In the genomic region with DNA sequence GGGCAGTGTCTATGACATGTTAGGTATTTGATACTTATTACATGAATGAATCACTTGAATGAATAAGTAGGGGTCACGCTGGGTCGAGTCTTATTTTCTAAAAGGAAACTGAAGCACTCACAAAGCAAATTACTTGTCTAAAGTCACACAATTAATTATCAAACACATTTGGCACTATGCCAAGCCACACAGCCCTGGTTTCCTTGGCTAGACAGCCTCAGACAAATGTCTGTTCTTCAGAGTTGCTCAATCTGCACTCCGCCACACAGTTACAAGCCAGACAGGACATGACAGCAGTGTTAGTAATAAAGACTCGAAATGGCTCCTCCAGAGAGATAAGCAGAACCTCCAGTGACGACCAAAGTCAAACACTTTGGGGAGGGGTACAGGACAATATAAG, we compare ENCODE assay signal across 11 mouse cellular contexts.
A peak's percentile ranks its signal among the peaks of the same experiment; 100 is the strongest.
DNase-seq lines count a peak whose midpoint lies in the region; ATAC-seq and TF ChIP-seq lines count a peak whose summit lies in the region.
"Had no signal": no experiment of that assay in that cellular context is flagged by ENCODE, and none has a peak within 500 bp of the region (broad histone marks: within the 10 kb centered on the region; RNA-seq: fewer than 3 reads in every experiment).

No protein-coding gene starts in this region.

- no peaks in the 10 kb centered on the region for H3K36me3 ChIP-seq in heart, embryonic 10.5 days
- no peaks in the 10 kb centered on the region for H3K36me3 ChIP-seq in midbrain, embryonic 13.5 days
- H3K36me3 ChIP-seq: embryonic facial prominence, embryonic 12.5 days had no signal

- H3K9me3 ChIP-seq in heart, embryonic 10.5 days = no peaks in the 10 kb centered on the region
- 0 out of 2 replicates have a peak, but pooled peaks cover 7% of the 10 kb centered on the region for H3K9me3 ChIP-seq in midbrain, embryonic 13.5 days
- H3K9me3 ChIP-seq: embryonic facial prominence, embryonic 12.5 days had no signal

- no peak overlapping the region for H3K4me2 ChIP-seq in midbrain, embryonic 13.5 days (replicated peaks)
- H3K4me2 ChIP-seq: embryonic facial prominence, embryonic 12.5 days had no signal

- no peak overlapping the region for H3K4me3 ChIP-seq in heart, embryonic 10.5 days
- H3K4me3 ChIP-seq in gastrocnemius, adult 2 months = no peak overlapping the region
- H3K4me3 ChIP-seq in midbrain, embryonic 13.5 days (replicated peaks) = no peak overlapping the region
- H3K4me3 ChIP-seq: embryonic facial prominence, embryonic 12.5 days had no signal

- no peaks in the 10 kb centered on the region for H3K4me1 ChIP-seq in heart, embryonic 10.5 days
- H3K4me1 ChIP-seq in midbrain, embryonic 13.5 days (replicated peaks) = no peaks in the 10 kb centered on the region
- H3K4me1 ChIP-seq: embryonic facial prominence, embryonic 12.5 days had no signal

- DNase-seq in heart, adult 8-10 months (ENCODE audit: low spot score) = peak; percentile 6
- DNase-seq in heart, embryonic 10.5 days (ENCODE audit: low spot score) = no peak
- DNase-seq in 416B (ENCODE audit: low read depth) = peak; percentile 86
- peak; percentile 20 for DNase-seq in embryo, embryonic 11.5 days (ENCODE audit: low read depth, low spot score)
- DNase-seq in kidney, postnatal 4 days = peak; percentile 36 to 52
- DNase-seq in gastrocnemius, adult 2 months = no peak
- DNase-seq in cerebellum, postnatal 14 days = no peak
- DNase-seq: gastrocnemius, postnatal 36 days had no signal

- H3K27me3 ChIP-seq in heart, embryonic 10.5 days (ENCODE audit: insufficient read depth, poor library complexity, severe bottlenecking) = no peaks in the 10 kb centered on the region
- H3K27me3 ChIP-seq in midbrain, embryonic 13.5 days = no peaks in the 10 kb centered on the region
- H3K27me3 ChIP-seq: embryonic facial prominence, embryonic 12.5 days had no signal

- no peak for TF ChIP-seq CTCF in gastrocnemius, adult 2 months (IDR thresholded peaks at IDR 0.05)

- intact Hi-C loops in gastrocnemius, adult 2 months (cut with DNase I) = no loop called here

- H3K9ac ChIP-seq in midbrain, embryonic 13.5 days (replicated peaks) = no peak overlapping the region
- H3K9ac ChIP-seq: embryonic facial prominence, embryonic 12.5 days; liver, embryonic 14.5 days had no signal

- ATAC-seq in midbrain, embryonic 13.5 days = no peak

- H3K27ac ChIP-seq in heart, embryonic 10.5 days = no peak overlapping the region
- no peak overlapping the region for H3K27ac ChIP-seq in gastrocnemius, adult 2 months
- no peak overlapping the region for H3K27ac ChIP-seq in midbrain, embryonic 13.5 days
- H3K27ac ChIP-seq: embryonic facial prominence, embryonic 12.5 days; liver, embryonic 14.5 days had no signal

- WGBS in heart, embryonic 10.5 days = 48% methylated on average over 5 of the region's 5 CpGs
- WGBS in midbrain, embryonic 13.5 days = 76% methylated on average over 5 of the region's 5 CpGs

Comparison
In these comparisons a context has a peak if more than half of its experiments do, and no peak if none do; other contexts are left out.
1. DNase-seq: peak in heart, adult 8-10 months (single experiment), 416B (single experiment), embryo, embryonic 11.5 days (single experiment) and kidney, postnatal 4 days (2 of 2); none in heart, embryonic 10.5 days (single experiment), gastrocnemius, adult 2 months (single experiment) and cerebellum, postnatal 14 days (0 of 2).